Mouse (Mus musculus): ENCODE data around the gene Ube4a.

Ube4a gene

GRCm38 (mm10) chr9:44899716-44900115, 65.7 kb downstream of the Ube4a start:
- DNase-seq: no peak

- no peak for DNase-seq
Measured at GRCm38 (mm10) chr9:44897024-44897423, 68.4 kb downstream of the Ube4a start.

GRCm38 (mm10) chr9:44892664-44893063, 72.7 kb downstream of the Ube4a start:
- no peak for DNase-seq

- no peak for DNase-seq
Measured at GRCm38 (mm10) chr9:44891210-44891609, 74.2 kb downstream of the Ube4a start.

GRCm38 (mm10) chr9:44890122-44890521, 75.3 kb downstream of the Ube4a start:
- DNase-seq: no peak

- no peak for DNase-seq
Measured at GRCm38 (mm10) chr9:44888114-44888624, 77.2 kb downstream of the Ube4a start.

GRCm38 (mm10) chr9:44882981-44883569, 82.3 kb downstream of the Ube4a start:
- DNase-seq: no peak

- peak; percentile 73 to 81 for DNase-seq
Measured at GRCm38 (mm10) chr9:44882436-44882980, 82.9 kb downstream of the Ube4a start.

- DNase-seq: peak; percentile 84 to 90
Measured at GRCm38 (mm10) chr9:44881941-44882435, 83.4 kb downstream of the Ube4a start.

- peak; percentile 98 for DNase-seq
Measured at GRCm38 (mm10) chr9:44881221-44881871, 84.1 kb downstream of the Ube4a start, which contains the start of gene Kmt2a. Gene Kmt2a (minus strand): TSS chr9:44881296.

GRCm38 (mm10) chr9:44880309-44881081, 84.9 kb downstream of the Ube4a start:
- peak; percentile 30 to 39 for DNase-seq

GRCm38 (mm10) chr9:44879694-44880271, 85.6 kb downstream of the Ube4a start:
- DNase-seq: peak in 1 of 2 experiments; percentile 24

GRCm38 (mm10) chr9:44878776-44879500, 86.5 kb downstream of the Ube4a start:
- no peak for DNase-seq

- DNase-seq: no peak
Measured at GRCm38 (mm10) chr9:44877686-44878085, 87.7 kb downstream of the Ube4a start.

GRCm38 (mm10) chr9:44875476-44875875, 89.9 kb downstream of the Ube4a start:
- peak in 1 of 2 experiments; percentile 19 for DNase-seq

GRCm38 (mm10) chr9:44874198-44874597, 91.2 kb downstream of the Ube4a start:
- no peak for DNase-seq

GRCm38 (mm10) chr9:44873665-44874064, 91.7 kb downstream of the Ube4a start:
- DNase-seq: no peak
